Mouse (Mus musculus) neural tube, embryonic 11.5 days (tissue): ENCODE measurements around the gene Dlg1. TPM values are rescaled to one million over a fixed set of nuclear protein-coding genes. Genes with fewer than 3 reads are reported as not detected.
"Not testable (repeated sequence)": the region's sequence is repeated elsewhere in the genome, so short reads cannot be mapped to it uniquely, and the experiment has no call there.

Experiments used
- ATAC-seq: fragments of 200-750 bp; cut with Nextera tagmentation; 2 replicates; pipeline ENCODE4 v1.8.0; 2017; ENCODE audit warnings: moderate number of reproducible peaks, mild to moderate bottlenecking, moderate TSS enrichment, moderate library complexity; ENCODE audit not compliant: insufficient read depth, low FRiP score, low TSS enrichment
- DNase-seq: peaks from one replicate; pipeline ENCODE4 v3.0.0-alpha.2; 2015; ENCODE audit warnings: low spot score
- H3K27ac ChIP-seq: fragments of 300-500 bp; sonication (generic); 2 replicates; pipeline ENCODE4 v1.5.1; 2014; ENCODE audit warnings: low read depth, mild to moderate bottlenecking, low read length
- H3K27me3 ChIP-seq: fragments of 300-500 bp; sonication (generic); 2 replicates; pipeline ENCODE4 v1.6.1; 2014; ENCODE audit warnings: mild to moderate bottlenecking, low read length, mixed read lengths; ENCODE audit not compliant: control insufficient read depth, insufficient read depth
- H3K36me3 ChIP-seq: fragments of 300-500 bp; sonication (generic); 2 replicates; pipeline ENCODE4 v1.6.1; 2014; ENCODE audit warnings: mild to moderate bottlenecking, low read length, moderate library complexity, mixed read lengths; ENCODE audit not compliant: control insufficient read depth, insufficient read depth
- H3K4me1 ChIP-seq: fragments of 300-500 bp; sonication (generic); 2 replicates; pipeline ENCODE4 v1.6.1; 2014; ENCODE audit warnings: low read length, mixed read lengths; ENCODE audit not compliant: control insufficient read depth, insufficient read depth
- H3K4me2 ChIP-seq: fragments of 300-500 bp; sonication (generic); 2 replicates; pipeline ENCODE4 v1.6.1; 2014; ENCODE audit warnings: low read depth, mild to moderate bottlenecking, moderate library complexity
- H3K4me3 ChIP-seq: fragments of 300-500 bp; sonication (generic); 2 replicates; pipeline ENCODE4 v1.5.1; 2014; ENCODE audit warnings: low read depth, low read length
- H3K9ac ChIP-seq: fragments of 300-500 bp; sonication (generic); 2 replicates; pipeline ENCODE4 v1.6.1; 2014; ENCODE audit warnings: mild to moderate bottlenecking, low read length
- H3K9me3 ChIP-seq: fragments of 300-500 bp; sonication (generic); 2 replicates; pipeline ENCODE4 v1.6.1; 2016; ENCODE audit warnings: low read length; ENCODE audit not compliant: control insufficient read depth
- WGBS: fragments of 180-500 bp; shearing (Covaris S2); extraction: QIAGEN DNeasy Blood & Tissue Kit; methylation state at CpG from one replicate; pipeline ENCODE4 v1.1.7; 2014; 5-methylcytosine and 5-hydroxymethylcytosine counted together
- polyA plus RNA-seq: library from polyadenylated mRNA; unstranded; fragments of >200 nt; fragmentation: Nextera tagmentation; extraction: Ambion mirVana; gene quantifications from 2 replicates; pipeline ENCODE4 v1.2.1, GENCODE M21; 2014

The Dlg1 gene
- polyA plus RNA-seq, 1 experiment from 2014 or later: 23.8 TPM

GRCm38 (mm10) chr16:31730971-31731370 lies 67.7 kb downstream of the Dlg1 start:
- H3K27me3 ChIP-seq, H3K4me2 ChIP-seq, H3K9me3 ChIP-seq, DNase-seq, ATAC-seq, H3K36me3 ChIP-seq, H3K27ac ChIP-seq, H3K9ac ChIP-seq, H3K4me1 ChIP-seq, H3K4me3 ChIP-seq: not testable (repeated sequence)
- 100% methylated on average over 1 of the region's 1 CpGs for WGBS

- H3K36me3 ChIP-seq: no peaks in the 10 kb centered on the region
- no peak for DNase-seq
- H3K9ac ChIP-seq: no peak overlapping the region
- H3K27ac ChIP-seq: no peak overlapping the region
- H3K4me2 ChIP-seq: no peak overlapping the region
- 86% methylated on average over 4 of the region's 4 CpGs for WGBS
- H3K4me3 ChIP-seq: no peak overlapping the region
- ATAC-seq: no peak
- no peaks in the 10 kb centered on the region for H3K27me3 ChIP-seq
- no peaks in the 10 kb centered on the region for H3K4me1 ChIP-seq
- no peaks in the 10 kb centered on the region for H3K9me3 ChIP-seq
Observed at GRCm38 (mm10) chr16:31737081-31737480, 73.8 kb downstream of the Dlg1 start.

- Histone ChIP-seq H3K9me3 (no peaks in the 10 kb centered on the region), H3K27ac (no peak overlapping the region), H3K4me1 (no peaks in the 10 kb centered on the region), H3K27me3 (no peaks in the 10 kb centered on the region), H3K9ac (no peak overlapping the region), H3K4me3 (no peak overlapping the region), H3K36me3 (no peaks in the 10 kb centered on the region), H3K4me2 (no peak overlapping the region)
- 52% methylated on average over 3 of the region's 3 CpGs for WGBS
- ATAC-seq (no peak), DNase-seq (no peak)
Observed at GRCm38 (mm10) chr16:31737761-31738160, 74.5 kb downstream of the Dlg1 start.

GRCm38 (mm10) chr16:31740271-31740670 lies 77.0 kb downstream of the Dlg1 start:
- H3K9ac ChIP-seq: no peak overlapping the region
- no peaks in the 10 kb centered on the region for H3K9me3 ChIP-seq
- DNase-seq: no peak
- no peak overlapping the region for H3K4me2 ChIP-seq
- no peaks in the 10 kb centered on the region for H3K4me1 ChIP-seq
- no peaks in the 10 kb centered on the region for H3K27me3 ChIP-seq
- H3K4me3 ChIP-seq: no peak overlapping the region
- no peak for ATAC-seq
- H3K36me3 ChIP-seq: no peaks in the 10 kb centered on the region
- no peak overlapping the region for H3K27ac ChIP-seq
- 69% methylated on average over 8 of the region's 8 CpGs for WGBS

- WGBS: 81% methylated on average over 5 of the region's 5 CpGs
- no peak overlapping the region for H3K4me3 ChIP-seq
- no peak overlapping the region for H3K4me2 ChIP-seq
- H3K36me3 ChIP-seq: no peaks in the 10 kb centered on the region
- 0 out of 2 replicates have a peak, but pooled peaks cover 2% of the 10 kb centered on the region for H3K9me3 ChIP-seq
- H3K9ac ChIP-seq: no peak overlapping the region
- no peak for ATAC-seq
- DNase-seq: no peak
- H3K27me3 ChIP-seq: no peaks in the 10 kb centered on the region
- no peaks in the 10 kb centered on the region for H3K4me1 ChIP-seq
- no peak overlapping the region for H3K27ac ChIP-seq
Observed at GRCm38 (mm10) chr16:31740704-31741103, 77.5 kb downstream of the Dlg1 start.

GRCm38 (mm10) chr16:31750526-31750925 lies 87.3 kb downstream of the Dlg1 start:
- Histone ChIP-seq H3K27me3 (no peaks in the 10 kb centered on the region), H3K27ac (no peak overlapping the region), H3K9ac (no peak overlapping the region), H3K4me1 (no peaks in the 10 kb centered on the region), H3K4me2 (no peak overlapping the region), H3K4me3 (no peak overlapping the region), H3K9me3 (0 out of 2 replicates have a peak, but pooled peaks cover 3% of the 10 kb centered on the region), H3K36me3 (0 out of 2 replicates have a peak, but pooled peaks cover 3% of the 10 kb centered on the region)
- DNase-seq (no peak), ATAC-seq (no peak)
- 88% methylated on average over 1 of the region's 1 CpGs for WGBS

GRCm38 (mm10) chr16:31754172-31755025 lies 91.2 kb downstream of the Dlg1 start:
- Histone ChIP-seq H3K4me1 (no peaks in the 10 kb centered on the region), H3K4me3 (no peak overlapping the region), H3K9me3 (no peaks in the 10 kb centered on the region), H3K27ac (no peak overlapping the region), H3K36me3 (no peaks in the 10 kb centered on the region), H3K4me2 (no peak overlapping the region), H3K9ac (no peak overlapping the region), H3K27me3 (no peaks in the 10 kb centered on the region)
- ATAC-seq (no peak), DNase-seq (peak; percentile 21)
- WGBS: 74% methylated on average over 19 of the region's 19 CpGs

GRCm38 (mm10) chr16:31755053-31755452 lies 91.8 kb downstream of the Dlg1 start:
- DNase-seq: no peak
- WGBS: 86% methylated on average over 1 of the region's 1 CpGs

GRCm38 (mm10) chr16:31756436-31756835 lies 93.2 kb downstream of the Dlg1 start:
- Histone ChIP-seq H3K27me3 (no peaks in the 10 kb centered on the region), H3K27ac (no peak overlapping the region), H3K4me1 (no peaks in the 10 kb centered on the region), H3K4me3 (no peak overlapping the region), H3K36me3 (no peaks in the 10 kb centered on the region), H3K4me2 (no peak overlapping the region), H3K9me3 (no peaks in the 10 kb centered on the region), H3K9ac (no peak overlapping the region)
- DNase-seq: no peak
- 86% methylated on average over 5 of the region's 5 CpGs for WGBS
- no peak for ATAC-seq

More at GRCm38 (mm10) chr16:31755053-31755452, 91.8 kb downstream of the Dlg1 start:
- no peak overlapping the region for H3K4me2 ChIP-seq
- H3K9ac ChIP-seq: no peak overlapping the region
- H3K27ac ChIP-seq: no peak overlapping the region
- H3K9me3 ChIP-seq: no peaks in the 10 kb centered on the region
- H3K4me1 ChIP-seq: no peaks in the 10 kb centered on the region
- no peaks in the 10 kb centered on the region for H3K27me3 ChIP-seq
- no peak overlapping the region for H3K4me3 ChIP-seq
- H3K36me3 ChIP-seq: no peaks in the 10 kb centered on the region
- ATAC-seq: no peak
